Mouse (Mus musculus) E14TG2a.4 (cell line): ENCODE measurements around the gene Sspn.
A peak's percentile ranks its signal among the peaks of the same experiment; 100 is the strongest.

Experiments used
- H3K27me3 ChIP-seq: 2 replicates; pipeline ENCODE4 v1.6.1; 2014; ENCODE audit warnings: low read length, control low read depth; ENCODE audit not compliant: insufficient read depth
- H3K36me3 ChIP-seq: 2 replicates; pipeline ENCODE4 v1.6.1; 2014; ENCODE audit warnings: low read length, control low read depth; ENCODE audit not compliant: insufficient read depth
- H3K4me1 ChIP-seq: replicated peaks from 2 replicates; pipeline ENCODE4 v1.6.1; 2014; ENCODE audit warnings: low read depth, low read length, control low read depth
- H3K4me3 ChIP-seq: replicated peaks from 2 replicates; pipeline ENCODE4 v1.5.1; 2014; ENCODE audit warnings: mild to moderate bottlenecking, low read length
- H3K9me3 ChIP-seq: 2 replicates; pipeline ENCODE4 v1.6.1; 2014; ENCODE audit warnings: low read length, control low read depth
- CTCF ChIP-seq: conservative IDR thresholded peaks from 2 replicates; pipeline ENCODE4 v1.5.1; 2014; ENCODE audit warnings: low read length
- NANOG ChIP-seq: IDR thresholded peaks from 2 replicates; pipeline ENCODE4 v1.6.1; 2014; ENCODE audit warnings: borderline replicate concordance, low read length, mixed read lengths
- POU5F1 ChIP-seq: IDR thresholded peaks from 2 replicates; pipeline ENCODE4 v1.6.1; 2014; ENCODE audit warnings: low read length, borderline replicate concordance

Gene Sspn

DNA sequence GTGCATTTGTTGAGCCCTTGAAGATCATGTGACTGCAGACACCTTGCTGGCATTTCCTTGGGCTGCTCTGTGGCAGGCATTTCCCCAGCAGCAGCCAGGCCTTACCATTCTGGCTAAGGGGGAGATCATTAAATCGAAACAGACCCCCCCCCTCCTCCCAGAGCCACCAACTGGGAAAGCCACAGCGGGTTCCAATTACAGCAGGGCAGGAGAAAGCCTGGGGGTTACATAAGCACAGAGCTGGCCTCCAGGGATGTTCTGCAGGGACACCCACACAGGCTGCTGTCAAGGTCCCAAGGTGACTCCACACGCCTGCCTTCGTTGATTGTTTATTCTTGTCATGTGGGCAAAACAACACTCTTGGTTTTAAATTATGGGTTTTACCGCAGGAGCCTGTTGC, 26.6 kb downstream of the Sspn start:
- H3K9me3 ChIP-seq, result no peaks in the 10 kb centered on the region
- no peak overlapping the region for H3K4me3 ChIP-seq
- no peaks in the 10 kb centered on the region; the same call in 1 of the 2 replicates for H3K4me1 ChIP-seq
- H3K36me3 ChIP-seq, result no peaks in the 10 kb centered on the region
- H3K27me3 ChIP-seq, result no peaks in the 10 kb centered on the region
- TF ChIP-seq CTCF (no peak), NANOG (no peak), POU5F1 (no peak)

DNA sequence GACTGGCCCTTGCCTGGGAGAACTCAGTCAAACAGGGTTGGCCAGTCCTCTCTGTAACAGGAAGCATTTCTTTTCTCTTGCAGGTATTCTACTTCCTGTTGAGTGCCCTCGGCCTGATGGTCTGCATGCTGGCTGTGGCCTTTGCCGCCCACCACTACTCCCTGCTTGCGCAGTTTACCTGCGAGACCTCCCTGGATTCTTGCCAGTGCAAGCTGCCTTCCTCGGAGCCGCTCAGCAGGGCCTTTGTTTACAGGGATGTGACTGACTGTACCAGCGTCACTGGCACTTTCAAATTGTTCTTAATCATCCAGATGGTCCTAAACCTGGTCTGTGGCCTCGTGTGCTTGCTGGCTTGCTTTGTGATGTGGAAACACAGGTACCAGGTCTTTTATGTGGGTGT, 29.6 kb downstream of the Sspn start:
- Histone ChIP-seq H3K27me3 (no peaks in the 10 kb centered on the region), H3K4me3 (no peak overlapping the region), H3K36me3 (no peaks in the 10 kb centered on the region), H3K9me3 (peaks cover 16% of the 10 kb centered on the region), H3K4me1 (no peaks in the 10 kb centered on the region; the same call in 1 of the 2 replicates)
- no peak for TF ChIP-seq CTCF
- no peak for TF ChIP-seq POU5F1
- no peak for TF ChIP-seq NANOG

DNA sequence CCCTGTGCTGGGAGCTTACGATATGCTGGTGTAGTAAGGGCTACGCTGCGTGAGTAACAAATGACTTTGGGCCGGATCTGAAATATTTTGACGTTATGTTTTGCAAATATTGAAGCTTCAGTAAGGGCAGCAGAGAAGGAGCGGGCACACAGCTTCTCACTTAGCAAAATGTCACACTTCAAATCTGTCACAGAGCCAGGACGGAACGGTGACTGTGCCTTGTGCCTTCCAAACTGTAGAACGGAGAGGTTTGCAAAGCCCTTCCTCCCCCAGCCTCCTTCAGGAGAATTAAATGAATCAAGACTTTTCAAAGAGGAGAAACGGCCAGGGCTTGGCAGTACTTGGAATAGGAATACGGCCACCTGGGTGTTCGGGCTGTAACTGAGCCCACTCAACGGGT, 32.5 kb downstream of the Sspn start:
- H3K9me3 ChIP-seq, result peaks cover 16% of the 10 kb centered on the region
- TF ChIP-seq POU5F1 (no peak), NANOG (no peak), CTCF (no peak)
- no peak overlapping the region for H3K4me3 ChIP-seq
- no peaks in the 10 kb centered on the region for H3K36me3 ChIP-seq
- H3K4me1 ChIP-seq, result 0 out of 2 replicates have a peak, but pooled peaks cover 3% of the 10 kb centered on the region
- H3K27me3 ChIP-seq, result peaks cover 12% of the 10 kb centered on the region

DNA sequence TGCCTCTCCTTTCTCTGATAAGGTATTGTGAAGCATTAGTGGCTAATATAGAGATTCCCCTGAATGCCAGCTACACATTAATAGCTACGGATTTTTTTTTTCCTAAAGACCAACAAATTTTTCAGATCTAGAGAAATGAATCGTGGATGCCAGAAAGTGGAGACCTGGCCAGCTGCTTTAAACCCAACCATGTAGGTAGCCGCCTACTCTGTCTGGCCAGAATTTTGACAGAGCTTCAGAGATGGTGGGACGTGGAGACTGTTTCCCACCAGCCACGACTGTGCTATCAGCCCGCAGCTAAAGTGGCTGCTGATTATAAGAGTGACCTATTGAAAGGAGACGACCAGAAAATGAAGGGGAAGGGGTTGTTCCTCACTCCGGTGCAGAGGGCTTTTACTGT, 36.3 kb downstream of the Sspn start:
- Histone ChIP-seq H3K36me3 (no peaks in the 10 kb centered on the region), H3K4me3 (no peak overlapping the region), H3K9me3 (peaks cover 16% of the 10 kb centered on the region), H3K4me1 (peaks cover 9% of the 10 kb centered on the region), H3K27me3 (peaks cover 12% of the 10 kb centered on the region)
- no peak for TF ChIP-seq NANOG
- no peak for TF ChIP-seq POU5F1
- no peak for TF ChIP-seq CTCF

DNA sequence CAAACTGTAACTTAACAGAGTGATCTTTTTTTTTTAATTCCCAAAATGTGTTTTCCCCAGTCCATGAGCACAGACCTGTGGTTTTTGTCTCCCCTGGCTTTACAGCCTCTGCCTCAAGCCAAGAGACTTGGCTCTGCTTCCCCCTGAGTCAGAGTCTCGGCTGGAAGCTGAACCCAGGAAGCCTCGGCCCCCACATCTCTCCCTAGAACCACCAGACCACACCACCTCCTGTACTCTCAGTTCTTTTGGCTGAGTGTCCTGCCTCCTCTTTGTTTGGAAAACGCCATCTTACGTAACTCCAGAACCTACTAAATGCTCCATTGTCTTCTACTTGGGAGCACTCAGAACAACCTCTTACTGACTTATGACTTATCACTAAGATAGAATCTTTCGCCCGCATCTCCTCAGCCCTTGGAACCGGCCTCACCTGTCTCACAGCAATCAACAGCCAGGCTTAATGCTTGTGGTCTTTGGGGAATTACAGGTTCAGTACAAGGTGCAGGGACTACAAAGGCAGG, 36.9 kb downstream of the Sspn start:
- H3K4me3 ChIP-seq, result no peak overlapping the region

DNA sequence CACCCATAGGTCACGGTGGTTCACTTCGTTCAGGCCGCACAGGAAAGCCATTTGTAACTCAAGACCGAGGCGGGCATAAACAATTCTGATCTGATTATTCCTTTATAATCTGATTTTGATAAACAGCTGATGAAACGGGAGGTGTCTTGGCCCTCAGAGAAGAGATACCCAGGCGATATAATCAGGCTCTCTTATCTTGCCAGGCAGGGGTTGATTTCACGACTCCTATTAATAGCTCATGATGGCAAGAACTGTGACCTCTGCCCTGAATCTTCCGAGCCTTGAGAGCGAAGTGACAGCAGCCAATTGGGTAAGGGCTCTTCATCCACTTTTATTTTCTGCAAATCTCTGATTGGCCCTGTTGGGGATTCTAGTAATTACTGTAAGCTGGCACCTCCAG, 37.4 kb downstream of the Sspn start:
- peaks cover 9% of the 10 kb centered on the region for H3K4me1 ChIP-seq
- peaks cover 16% of the 10 kb centered on the region for H3K9me3 ChIP-seq
- no peak overlapping the region for H3K4me3 ChIP-seq
- H3K27me3 ChIP-seq, result peaks cover 12% of the 10 kb centered on the region
- H3K36me3 ChIP-seq, result no peaks in the 10 kb centered on the region
- TF ChIP-seq NANOG (no peak), POU5F1 (no peak), CTCF (no peak)

More for the DNA sequence above, 36.9 kb downstream of the Sspn start:
- no peak for TF ChIP-seq CTCF
- TF ChIP-seq POU5F1, result no peak
- TF ChIP-seq NANOG, result no peak
- Histone ChIP-seq H3K36me3 (no peaks in the 10 kb centered on the region), H3K9me3 (peaks cover 16% of the 10 kb centered on the region), H3K27me3 (peaks cover 12% of the 10 kb centered on the region), H3K4me1 (peaks cover 9% of the 10 kb centered on the region)

DNA sequence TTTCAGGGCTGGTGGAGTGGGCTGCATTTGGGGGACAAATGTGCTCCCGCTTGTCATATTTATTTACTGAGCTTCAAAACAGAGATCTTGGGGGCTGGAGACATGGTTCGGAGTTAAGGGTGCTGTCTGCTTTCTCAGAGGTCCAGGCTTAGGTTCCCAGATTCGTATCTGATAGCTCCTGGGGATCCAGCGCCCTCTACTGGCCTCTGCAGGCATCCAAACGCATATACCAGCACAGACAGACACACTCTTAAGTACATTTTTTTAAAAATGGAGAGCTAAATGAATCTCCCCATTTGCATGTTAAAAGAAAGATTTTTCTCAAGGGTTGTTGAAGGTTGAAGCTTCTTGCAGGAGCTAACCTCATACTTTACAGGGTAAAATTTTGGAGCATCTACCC, 38.1 kb downstream of the Sspn start:
- H3K9me3 ChIP-seq, result peaks cover 8% of the 10 kb centered on the region
- peaks cover 9% of the 10 kb centered on the region for H3K4me1 ChIP-seq
- TF ChIP-seq POU5F1, result no peak
- peak; percentile 88 for TF ChIP-seq CTCF
- peaks cover 12% of the 10 kb centered on the region for H3K27me3 ChIP-seq
- 0 out of 2 replicates have a peak overlapping the region, but pooled peaks have one; percentile 20 for H3K4me3 ChIP-seq
- no peaks in the 10 kb centered on the region for H3K36me3 ChIP-seq

DNA sequence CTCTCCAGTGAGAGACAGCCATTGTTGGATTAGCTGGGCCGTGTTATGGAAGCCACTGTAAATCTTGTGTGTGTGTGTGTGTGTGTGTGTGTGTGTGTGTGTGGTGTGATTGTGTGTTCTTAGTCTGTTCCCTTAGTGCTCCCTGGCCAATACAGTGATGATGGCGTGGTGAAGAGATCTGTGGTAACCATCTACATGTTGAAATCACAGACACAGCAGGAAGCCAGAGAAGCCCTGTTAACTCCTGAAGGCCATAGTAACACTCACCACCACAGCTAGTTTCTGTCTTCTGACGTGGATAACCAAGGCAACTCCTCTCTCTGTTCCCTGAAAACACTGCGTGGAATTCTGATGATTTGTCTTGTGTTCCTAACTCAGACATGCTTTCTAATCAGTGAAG, 40.7 kb downstream of the Sspn start:
- TF ChIP-seq CTCF, result no peak
- TF ChIP-seq POU5F1, result no peak
- no peak for TF ChIP-seq NANOG
- no peak overlapping the region for H3K4me3 ChIP-seq
- H3K9me3 ChIP-seq, result no peaks in the 10 kb centered on the region
- H3K4me1 ChIP-seq, result peaks cover 9% of the 10 kb centered on the region
- H3K27me3 ChIP-seq, result peaks cover 8% of the 10 kb centered on the region
- no peaks in the 10 kb centered on the region for H3K36me3 ChIP-seq

DNA sequence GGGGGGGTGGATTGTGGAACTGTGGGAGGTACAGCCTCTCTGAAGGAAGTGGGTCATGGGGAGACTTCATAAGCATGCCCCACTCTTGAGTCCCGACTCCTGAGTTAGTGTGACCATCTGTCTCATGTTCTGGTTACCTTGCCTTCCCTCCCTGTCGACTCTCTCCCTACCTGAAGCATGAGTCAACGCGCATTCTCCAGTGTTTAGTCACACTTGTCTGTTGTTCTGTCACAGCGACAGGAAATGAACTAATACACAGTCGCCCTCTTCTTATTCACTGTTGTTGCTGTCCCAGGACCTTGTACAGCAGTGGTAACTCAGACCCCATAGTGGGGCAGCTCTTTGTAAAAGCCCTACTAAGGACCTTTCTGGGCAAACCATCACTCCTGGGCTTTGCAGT, 41.4 kb downstream of the Sspn start:
- H3K36me3 ChIP-seq, result no peaks in the 10 kb centered on the region
- H3K4me1 ChIP-seq, result peaks cover 9% of the 10 kb centered on the region
- peaks cover 6% of the 10 kb centered on the region for H3K27me3 ChIP-seq
- no peak overlapping the region for H3K4me3 ChIP-seq
- TF ChIP-seq POU5F1 (no peak), CTCF (no peak), NANOG (no peak)
- no peaks in the 10 kb centered on the region for H3K9me3 ChIP-seq
